Mouse (Mus musculus) G1E (cell line): Measurements from ENCODE around the gene Anln. TPM values are rescaled to one million over a fixed set of nuclear protein-coding genes. Genes with fewer than 3 reads are reported as not detected.

Source experiments
- ATAC-seq: 2 replicates; pipeline ENCODE4 v1.8.0; 2016; ENCODE audit warnings: mild to moderate bottlenecking; ENCODE audit not compliant: insufficient number of reproducible peaks, poor library complexity, low FRiP score, severe bottlenecking; ENCODE audit errors: extremely low read depth
- DNase-seq: peaks from one replicate; pipeline ENCODE4 v3.0.0; 2012; ENCODE audit warnings: low spot score
- H3K27me3 ChIP-seq: 2 replicates; pipeline ENCODE4 v1.6.1; 2012; ENCODE audit warnings: mild to moderate bottlenecking, low read length, inconsistent platforms; ENCODE audit not compliant: insufficient read depth
- H3K36me3 ChIP-seq: replicated peaks from 2 replicates; pipeline ENCODE3; 2012; ENCODE audit warnings: mild to moderate bottlenecking, inconsistent platforms
- H3K4me1 ChIP-seq: 2 replicates; pipeline ENCODE4 v1.6.1; 2012; ENCODE audit warnings: low read depth, low read length, inconsistent platforms, mixed read lengths; ENCODE audit not compliant: insufficient read depth
- H3K4me3 ChIP-seq: 2 replicates; pipeline ENCODE4 v1.5.1; 2012; ENCODE audit warnings: low read depth, mild to moderate bottlenecking, inconsistent platforms, low read length, moderate library complexity, mixed read lengths
- H3K9me3 ChIP-seq: replicated peaks from 2 replicates; pipeline ENCODE4 v1.6.1; 2012; ENCODE audit warnings: inconsistent platforms
- CTCF ChIP-seq: IDR thresholded peaks from 2 replicates; pipeline ENCODE4 v1.5.1; 2012; ENCODE audit warnings: low read depth, low read length, inconsistent platforms, mixed read lengths
- GATA1 ChIP-seq: IDR thresholded peaks from 2 replicates; pipeline ENCODE4 v1.6.1; 2012; ENCODE audit warnings: borderline replicate concordance, low read length, inconsistent platforms, mixed read lengths
- GATA2 ChIP-seq: IDR thresholded peaks from 2 replicates; pipeline ENCODE4 v1.6.1; 2012; ENCODE audit warnings: low read depth, low read length, inconsistent platforms, borderline replicate concordance
- POLR2AphosphoS5 ChIP-seq: IDR thresholded peaks from 2 replicates; pipeline ENCODE4 v1.6.1; 2012; ENCODE audit warnings: low read depth, low read length, inconsistent platforms; ENCODE audit not compliant: insufficient replicate concordance
- TAL1 ChIP-seq: conservative IDR thresholded peaks from 2 replicates; pipeline ENCODE4 v1.6.1; 2012; ENCODE audit warnings: low read depth, low read length, inconsistent platforms, mixed read lengths
- polyA plus RNA-seq: library from polyadenylated mRNA; stranded (reverse); fragments of >175 nt; gene quantifications from 2 replicates; pipeline ENCODE4 v1.2.3, GENCODE M21; 2012
- total RNA-seq, 2 experiments: library from RNA; stranded (forward) in 1 of 2; stranded (reverse) in 1 of 2; fragments of 200-1000 nt in 1 of 2; fragments of >200 nt in 1 of 2; fragmentation: Nextera tagmentation in 1 of 2; gene quantifications; 2 replicates each; pipeline ENCODE4 v1.2.3; 2014 to 2017

Gene Anln
- total and polyA plus RNA-seq, 3 experiments: 8.7 to 184 (median 62.4) TPM

DNA sequence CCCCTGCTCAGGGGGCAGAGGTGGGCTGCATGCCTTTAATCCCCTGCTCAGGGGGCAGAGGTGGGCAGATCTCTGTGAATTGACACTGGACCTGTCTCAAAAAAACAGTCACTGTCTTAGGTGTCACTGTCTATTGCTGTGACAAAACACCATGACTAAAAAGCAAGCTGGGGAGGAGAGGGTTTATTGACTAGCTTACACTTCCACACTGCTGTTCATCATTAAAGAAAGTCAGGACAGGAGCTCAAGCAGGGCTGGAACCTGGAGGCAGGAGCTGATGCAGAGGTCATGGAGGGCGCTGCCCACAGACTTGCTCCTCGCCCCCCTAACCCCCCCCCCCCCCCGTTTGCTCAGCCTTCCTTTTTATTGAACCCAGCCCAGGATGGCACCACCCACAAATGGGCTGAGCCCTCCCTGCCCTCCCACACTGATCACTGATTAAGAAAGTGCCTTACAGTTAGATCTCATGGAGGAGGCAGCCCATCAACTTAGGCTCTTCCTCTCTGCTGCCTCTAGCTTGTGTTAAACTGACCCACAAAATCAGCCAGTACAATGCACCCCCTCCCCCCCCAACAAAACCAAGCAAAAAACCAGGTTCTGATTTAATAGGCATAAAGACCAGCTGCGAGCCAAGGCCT lies 39.2 kb upstream of the Anln start:
- ATAC-seq (no peak), DNase-seq (no peak)
- TF ChIP-seq GATA2 (no peak), POLR2AphosphoS5 (no peak), GATA1 (no peak), TAL1 (no peak), CTCF (no peak)
- Histone ChIP-seq H3K36me3 (peaks cover 50% of the 10 kb centered on the region), H3K27me3 (no peaks in the 10 kb centered on the region), H3K4me1 (peaks cover 8% of the 10 kb centered on the region), H3K4me3 (no peak overlapping the region), H3K9me3 (no peaks in the 10 kb centered on the region)

GRCm38 (mm10) chr9:22424719-22425118 lies 35.7 kb upstream of the Anln start:
- no peak for ATAC-seq
- no peaks in the 10 kb centered on the region for H3K27me3 ChIP-seq
- peaks cover 11% of the 10 kb centered on the region for H3K4me1 ChIP-seq
- TF ChIP-seq TAL1 (no peak), CTCF (no peak)
- no peak for DNase-seq
- no peaks in the 10 kb centered on the region for H3K9me3 ChIP-seq
- peaks cover 54% of the 10 kb centered on the region for H3K36me3 ChIP-seq
- no peak overlapping the region for H3K4me3 ChIP-seq

DNA sequence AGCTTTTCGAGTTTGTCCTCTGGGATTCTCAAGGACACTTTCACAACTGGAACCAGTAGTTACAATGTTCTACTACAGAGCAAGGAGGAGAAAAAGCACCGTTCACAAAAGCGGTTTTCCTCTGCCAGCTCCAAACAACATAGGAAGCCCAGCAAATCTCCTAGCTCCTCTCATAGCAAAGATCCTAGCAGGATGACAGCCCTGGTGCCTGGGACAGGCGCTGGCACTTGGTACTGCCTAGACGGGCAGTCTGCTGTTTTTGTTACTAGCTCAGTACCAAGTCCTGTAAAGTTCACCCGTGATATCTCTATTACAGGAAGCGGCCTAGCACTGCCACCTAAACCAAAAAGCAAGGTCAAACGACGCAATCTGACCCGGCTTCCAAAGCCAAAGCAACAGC lies 35.2 kb upstream of the Anln start:
- TF ChIP-seq CTCF (no peak), GATA1 (no peak), POLR2AphosphoS5 (no peak), GATA2 (no peak), TAL1 (no peak)
- peaks cover 12% of the 10 kb centered on the region for H3K4me1 ChIP-seq
- DNase-seq: no peak
- no peak for ATAC-seq
- H3K9me3 ChIP-seq: no peaks in the 10 kb centered on the region
- no peaks in the 10 kb centered on the region for H3K27me3 ChIP-seq
- peaks cover 55% of the 10 kb centered on the region for H3K36me3 ChIP-seq
- no peak overlapping the region for H3K4me3 ChIP-seq

DNA sequence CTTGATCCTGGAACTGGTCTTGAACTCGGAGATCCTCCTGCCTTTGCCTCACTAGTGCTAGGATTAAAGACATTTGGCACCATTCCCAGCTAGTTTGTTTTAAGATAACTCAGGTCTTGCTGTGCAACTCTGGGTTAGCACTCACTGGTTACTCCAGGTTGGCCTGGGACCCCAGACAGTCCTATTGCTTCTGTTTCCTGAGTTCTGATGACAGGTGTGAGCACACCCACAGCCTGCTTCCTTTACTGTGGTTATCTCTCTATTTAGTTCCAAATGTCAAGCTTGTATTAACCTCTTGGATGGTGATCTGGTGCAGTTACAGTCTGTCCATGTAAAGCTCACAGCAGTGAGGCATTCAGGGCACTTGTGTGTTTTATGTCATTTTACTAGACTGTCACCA lies 34.5 kb upstream of the Anln start:
- TF ChIP-seq GATA2 (no peak), GATA1 (no peak), POLR2AphosphoS5 (no peak), CTCF (no peak), TAL1 (no peak)

GRCm38 (mm10) chr9:22422559-22422958 lies 33.6 kb upstream of the Anln start:
- H3K27me3 ChIP-seq: no peaks in the 10 kb centered on the region
- TF ChIP-seq POLR2AphosphoS5 (no peak), GATA2 (no peak), GATA1 (no peak), TAL1 (no peak), CTCF (no peak)
- H3K36me3 ChIP-seq: peaks cover 61% of the 10 kb centered on the region
- no peak overlapping the region for H3K4me3 ChIP-seq
- H3K9me3 ChIP-seq: no peaks in the 10 kb centered on the region
- H3K4me1 ChIP-seq: peaks cover 4% of the 10 kb centered on the region
- DNase-seq: no peak
- no peak for ATAC-seq

More for the DNA sequence above, 34.5 kb upstream of the Anln start:
- H3K27me3 ChIP-seq: no peaks in the 10 kb centered on the region
- H3K36me3 ChIP-seq: peaks cover 58% of the 10 kb centered on the region
- no peak overlapping the region for H3K4me3 ChIP-seq
- peaks cover 9% of the 10 kb centered on the region for H3K4me1 ChIP-seq
- ATAC-seq (no peak), DNase-seq (no peak)
- H3K9me3 ChIP-seq: no peaks in the 10 kb centered on the region

DNA sequence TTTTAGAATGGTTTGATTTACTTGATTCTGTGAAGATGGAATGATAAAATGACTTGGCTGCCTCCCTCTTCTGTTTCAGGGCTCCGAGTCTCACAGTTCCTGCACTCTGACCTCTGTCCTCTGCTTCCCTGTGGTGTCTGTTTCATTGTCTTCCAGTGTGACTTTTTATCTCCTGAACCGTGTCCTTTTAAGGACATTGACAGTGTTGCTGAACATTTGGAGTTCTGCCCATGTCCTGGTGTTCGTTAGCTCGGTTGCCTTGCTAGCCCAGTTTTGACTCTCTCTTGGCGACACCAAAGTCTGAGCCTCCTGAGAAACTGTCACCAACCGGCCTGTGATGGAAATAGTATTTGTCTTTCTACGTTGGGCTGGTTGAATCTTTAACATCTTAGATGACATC lies 31.5 kb upstream of the Anln start:
- H3K36me3 ChIP-seq: peaks cover 52% of the 10 kb centered on the region
- H3K9me3 ChIP-seq: no peaks in the 10 kb centered on the region
- H3K27me3 ChIP-seq: no peaks in the 10 kb centered on the region
- TF ChIP-seq GATA2 (no peak), GATA1 (no peak), POLR2AphosphoS5 (no peak), CTCF (no peak), TAL1 (no peak)
- H3K4me1 ChIP-seq: peaks cover 4% of the 10 kb centered on the region
- no peak overlapping the region for H3K4me3 ChIP-seq
- ATAC-seq (no peak), DNase-seq (no peak)

- Histone ChIP-seq H3K4me3 (no peak overlapping the region), H3K4me1 (peaks cover 4% of the 10 kb centered on the region), H3K27me3 (no peaks in the 10 kb centered on the region), H3K36me3 (peaks cover 50% of the 10 kb centered on the region), H3K9me3 (no peaks in the 10 kb centered on the region)
- DNase-seq: no peak
- TF ChIP-seq TAL1 (no peak), CTCF (no peak), GATA1 (no peak), GATA2 (no peak), POLR2AphosphoS5 (no peak)
- ATAC-seq: no peak
Observed at GRCm38 (mm10) chr9:22419877-22420276, 30.9 kb upstream of the Anln start.
